Comparison of ENCODE assay signal across 10 mouse cellular contexts in the genomic region with DNA sequence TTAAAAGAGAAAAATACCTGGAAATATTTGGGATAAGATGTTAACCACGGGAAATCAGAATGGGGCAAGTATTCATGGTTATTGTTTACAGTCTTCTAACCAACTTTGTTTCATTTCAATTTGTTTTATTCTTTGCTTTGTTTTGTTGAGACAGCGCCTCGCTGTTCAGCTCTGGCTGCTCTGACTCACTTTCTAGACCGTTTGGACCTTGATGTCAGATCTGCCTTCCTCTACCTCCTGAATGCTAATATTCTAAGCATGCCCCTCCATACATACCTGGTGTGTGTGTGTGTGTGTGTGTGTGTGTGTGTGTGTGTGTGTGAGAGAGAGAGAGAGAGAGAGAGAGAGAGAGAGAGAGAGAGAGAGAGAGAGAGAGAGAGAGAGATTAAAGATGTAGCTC. TPM values are rescaled to one million over a fixed set of nuclear protein-coding genes. Genes with fewer than 3 reads are reported as not detected.
DNase-seq lines count a peak whose midpoint lies in the region; ATAC-seq lines count a peak whose summit lies in the region.
"Had no signal": no experiment of that assay in that cellular context is flagged by ENCODE, and none has a peak within 500 bp of the region (broad histone marks: within the 10 kb centered on the region; RNA-seq: fewer than 3 reads in every experiment).

No protein-coding gene starts in this region.

- peaks cover 8% of the 10 kb centered on the region for H3K4me1 ChIP-seq in kidney, embryonic 16.5 days (ENCODE audit: insufficient read depth, low read length)
- peaks cover 5% of the 10 kb centered on the region for H3K4me1 ChIP-seq in hindbrain, embryonic 15.5 days (replicated peaks)
- peaks cover 9% of the 10 kb centered on the region for H3K4me1 ChIP-seq in midbrain, embryonic 16.5 days (ENCODE audit: control insufficient read depth, insufficient read depth, low read length)

- 0 out of 2 replicates have a peak, but pooled peaks cover 4% of the 10 kb centered on the region for H3K9me3 ChIP-seq in kidney, embryonic 16.5 days (ENCODE audit: low read length)
- H3K9me3 ChIP-seq in hindbrain, embryonic 15.5 days, result no peaks in the 10 kb centered on the region
- no peaks in the 10 kb centered on the region; the same call in 1 of the 2 replicates for H3K9me3 ChIP-seq in midbrain, embryonic 16.5 days (replicated peaks; ENCODE audit: control insufficient read depth, low read length, poor library complexity, severe bottlenecking)

- H3K4me2 ChIP-seq in kidney, embryonic 16.5 days (replicated peaks; ENCODE audit: low read depth, low read length), result peak overlapping the region; percentile 58
- H3K4me2 ChIP-seq in hindbrain, embryonic 15.5 days, result peak overlapping the region; percentile 26; the same call in 1 of the 2 replicates
- H3K4me2 ChIP-seq in midbrain, embryonic 16.5 days (ENCODE audit: low read length), result peak overlapping the region; percentile 46

- H3K9ac ChIP-seq in kidney, embryonic 16.5 days (replicated peaks; ENCODE audit: low read length), result no peak overlapping the region
- H3K9ac ChIP-seq in hindbrain, embryonic 15.5 days, result no peak overlapping the region
- H3K9ac ChIP-seq in midbrain, embryonic 16.5 days (ENCODE audit: low read depth, low read length), result no peak overlapping the region

- H3K36me3 ChIP-seq in kidney, embryonic 16.5 days (ENCODE audit: insufficient read depth, low read length), result no peaks in the 10 kb centered on the region
- H3K36me3 ChIP-seq in hindbrain, embryonic 15.5 days, result no peaks in the 10 kb centered on the region
- H3K36me3 ChIP-seq in midbrain, embryonic 16.5 days (ENCODE audit: control insufficient read depth, insufficient read depth, low read length), result no peaks in the 10 kb centered on the region

- no peaks in the 10 kb centered on the region for H3K27me3 ChIP-seq in kidney, embryonic 16.5 days (ENCODE audit: insufficient read depth, low read length)
- no peaks in the 10 kb centered on the region for H3K27me3 ChIP-seq in hindbrain, embryonic 15.5 days
- no peaks in the 10 kb centered on the region for H3K27me3 ChIP-seq in midbrain, embryonic 16.5 days (ENCODE audit: control insufficient read depth, insufficient read depth, low read depth, low read length)

- DNase-seq in adrenal gland, adult (ENCODE audit: inconsistent age in 2 of 2, low spot score in 1 of 2), result peak; percentile 27 to 74
- no peak for DNase-seq in adrenal gland, adult 8-10 months
- no peak for DNase-seq in kidney, adult 11 months
- DNase-seq in thymus, postnatal 25 days, result no peak
- no peak for DNase-seq in right cerebral cortex, postnatal 25 days
- DNase-seq: cerebellum, adult 11 months had no signal

- H3K27ac ChIP-seq in kidney, embryonic 16.5 days (ENCODE audit: low read length), result no peak overlapping the region
- no peak overlapping the region for H3K27ac ChIP-seq in hindbrain, embryonic 15.5 days (replicated peaks)
- no peak overlapping the region for H3K27ac ChIP-seq in midbrain, embryonic 16.5 days (ENCODE audit: low read length)
- H3K27ac ChIP-seq: macrophage had no signal

- 45% methylated on average over 4 of the region's 4 CpGs for WGBS in kidney, embryonic 16.5 days
- whole genome bisulfite sequencing in hindbrain, embryonic 15.5 days, result 66% methylated on average over 4 of the region's 4 CpGs
- 31% methylated on average over 4 of the region's 4 CpGs for WGBS in midbrain, embryonic 16.5 days

- ATAC-seq in kidney, embryonic 16.5 days (ENCODE audit: low FRiP score, low TSS enrichment), result no peak
- no peak for ATAC-seq in hindbrain, embryonic 15.5 days (ENCODE audit: low FRiP score, low read depth)
- ATAC-seq in midbrain, embryonic 16.5 days, result no peak

- no peak overlapping the region for H3K4me3 ChIP-seq in kidney, embryonic 16.5 days (ENCODE audit: low read length)
- H3K4me3 ChIP-seq in hindbrain, embryonic 15.5 days, result no peak overlapping the region
- no peak overlapping the region; the same call in 1 of the 2 replicates for H3K4me3 ChIP-seq in midbrain, embryonic 16.5 days (ENCODE audit: low read depth, low read length)

RNA-seq across cellular contexts. Expression of a gene that starts 41.5 kb away (rescaled TPM):
- not detected for total RNA-seq in adrenal gland, adult 8-10 months (2022)
- polyA plus RNA-seq in kidney, embryonic 16.5 days (2015; fragmentation: Nextera tagmentation; extraction: Ambion mirVana), result 0.23 and 0.39 TPM in 2 replicates
- polyA plus RNA-seq in hindbrain, embryonic 15.5 days (2015; fragmentation: Nextera tagmentation; extraction: Ambion mirVana), result 0.07 and 0.12 TPM in 2 replicates
- polyA plus RNA-seq in midbrain, embryonic 16.5 days (2015; fragmentation: Nextera tagmentation; extraction: Ambion mirVana), result 0.09 TPM in 1 of 2 replicates, not detected in the other
- polyA plus RNA-seq: macrophage had no signal

Comparison
In these comparisons a context has a peak if more than half of its experiments do, and no peak if none do; other contexts are left out.
1. DNase-seq: peak in adrenal gland, adult (2 of 2); none in adrenal gland, adult 8-10 months (single experiment), kidney, adult 11 months (single experiment), thymus, postnatal 25 days (single experiment) and right cerebral cortex, postnatal 25 days (single experiment).
2. Peak in every context shown above with its lines, with median percentiles within 50 percentile points of each other: H3K4me2 ChIP-seq.